Mouse (Mus musculus): ENCODE data around the gene Hsd11b2.

DNA sequence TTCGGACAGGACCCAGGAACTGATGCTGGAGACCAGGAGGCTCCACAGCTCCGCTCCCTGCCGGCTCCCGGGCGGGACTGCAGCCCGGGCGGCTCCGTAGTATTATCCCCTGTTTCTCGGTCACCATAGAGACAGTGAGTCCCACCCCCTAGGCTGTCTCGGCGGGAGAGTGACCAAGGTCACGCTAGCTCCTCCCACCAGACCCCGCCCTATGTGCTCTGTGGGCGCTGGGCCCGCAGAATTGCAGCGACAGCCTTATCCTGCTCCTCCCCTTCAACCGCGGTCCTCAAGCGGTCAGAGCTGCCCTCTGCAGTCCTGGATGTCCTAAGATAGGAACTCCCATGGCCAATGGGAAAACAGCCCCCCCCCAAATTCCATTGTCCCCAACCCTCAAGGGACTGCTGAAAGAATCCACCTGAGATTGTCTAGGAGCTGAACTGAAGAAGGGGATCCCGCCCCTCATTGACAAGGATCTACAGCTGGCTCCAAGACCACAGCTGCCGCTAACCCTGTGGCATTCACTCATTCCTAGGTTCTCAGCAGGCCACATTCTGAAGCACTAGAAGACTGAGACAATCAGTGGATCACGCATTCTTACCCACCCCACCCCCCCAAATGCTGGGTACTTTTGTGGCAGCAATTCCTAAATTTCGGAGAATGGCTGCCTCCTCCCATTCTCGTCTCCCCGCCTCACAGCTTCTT lies 47.1 kb upstream of the Hsd11b2 start, which contains the start of gene Tppp3:
- TF ChIP-seq POLR2A (IDR thresholded peaks at IDR 0.05; ENCODE audit: borderline replicate concordance, insufficient read depth, low read length), result peak; percentile 86; the same call in 1 of the 2 replicates
- peak; percentile 32; the same call in 1 of the 2 replicates for TF ChIP-seq CTCF (IDR thresholded peaks at IDR 0.05; ENCODE audit: borderline replicate concordance, insufficient read depth, low read depth, low read length)

Data from cerebellum, adult 2 months (tissue).